Mouse (Mus musculus): Measurements from ENCODE around the gene Slc7a7. TPM values are rescaled to one million over a fixed set of nuclear protein-coding genes. Genes with fewer than 3 reads are reported as not detected.

Gene Slc7a7
- polyA plus RNA-seq, 1 experiment from 2014 or later = 7.9 TPM

DNA sequence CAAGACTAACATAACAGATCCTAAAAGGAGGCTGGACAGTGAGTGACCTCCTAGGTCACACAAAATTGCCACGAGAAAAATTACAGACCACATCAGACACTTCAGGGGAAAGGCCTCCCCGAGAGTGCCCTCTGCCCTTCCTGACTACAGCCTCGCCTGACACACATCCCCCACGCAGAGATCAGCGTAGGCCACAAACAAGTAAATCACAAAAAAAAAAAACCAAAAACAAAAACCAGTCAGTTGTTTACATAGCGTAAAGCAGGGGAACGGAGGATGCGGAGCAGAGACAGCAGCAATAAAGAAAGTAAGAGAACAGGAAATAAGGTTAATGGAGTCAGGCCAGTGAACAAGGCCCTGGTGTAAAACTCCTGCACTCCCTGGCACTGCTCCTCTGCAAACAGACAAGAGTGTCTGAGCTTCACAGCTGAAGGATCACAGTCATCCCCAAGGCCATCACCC, 18.6 kb downstream of the Slc7a7 start:
- Histone ChIP-seq H3K27ac (replicated peaks) (no peak overlapping the region), H3K27me3 (no peaks in the 10 kb centered on the region), H3K4me1 (replicated peaks) (no peaks in the 10 kb centered on the region), H3K4me3 (no peak overlapping the region), H3K9me3 (no peaks in the 10 kb centered on the region), H3K4me2 (no peak overlapping the region), H3K9ac (no peak overlapping the region), H3K36me3 (no peaks in the 10 kb centered on the region)
- 46% methylated on average over 8 of the region's 8 CpGs for WGBS
- ATAC-seq (ENCODE audit: low read depth) = no peak

DNA sequence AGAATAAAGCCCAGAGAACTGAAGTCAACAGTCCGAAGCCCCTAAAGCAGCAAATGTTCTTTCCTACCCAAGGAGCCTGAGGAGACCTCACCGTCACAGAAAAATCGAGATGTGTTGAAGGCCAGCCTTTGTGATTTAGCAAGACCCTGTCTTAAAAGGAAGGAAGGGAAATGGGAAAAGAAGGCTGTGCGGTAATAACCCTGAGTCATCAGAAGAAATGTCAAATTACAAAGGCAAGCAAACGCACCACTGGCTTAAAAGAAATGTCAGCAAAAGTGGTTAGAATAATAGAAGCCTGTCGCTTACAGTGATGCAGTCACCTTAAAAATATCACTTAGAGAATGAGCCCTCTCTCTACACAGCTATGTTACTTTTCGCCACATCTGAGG, 19.1 kb downstream of the Slc7a7 start:
- Histone ChIP-seq H3K27ac (replicated peaks) (no peak overlapping the region), H3K9me3 (no peaks in the 10 kb centered on the region), H3K4me2 (no peak overlapping the region), H3K4me3 (no peak overlapping the region), H3K27me3 (no peaks in the 10 kb centered on the region), H3K9ac (no peak overlapping the region), H3K36me3 (no peaks in the 10 kb centered on the region), H3K4me1 (replicated peaks) (no peaks in the 10 kb centered on the region)
- WGBS = 69% methylated on average over 7 of the region's 7 CpGs
- no peak for ATAC-seq (ENCODE audit: low read depth)

DNA sequence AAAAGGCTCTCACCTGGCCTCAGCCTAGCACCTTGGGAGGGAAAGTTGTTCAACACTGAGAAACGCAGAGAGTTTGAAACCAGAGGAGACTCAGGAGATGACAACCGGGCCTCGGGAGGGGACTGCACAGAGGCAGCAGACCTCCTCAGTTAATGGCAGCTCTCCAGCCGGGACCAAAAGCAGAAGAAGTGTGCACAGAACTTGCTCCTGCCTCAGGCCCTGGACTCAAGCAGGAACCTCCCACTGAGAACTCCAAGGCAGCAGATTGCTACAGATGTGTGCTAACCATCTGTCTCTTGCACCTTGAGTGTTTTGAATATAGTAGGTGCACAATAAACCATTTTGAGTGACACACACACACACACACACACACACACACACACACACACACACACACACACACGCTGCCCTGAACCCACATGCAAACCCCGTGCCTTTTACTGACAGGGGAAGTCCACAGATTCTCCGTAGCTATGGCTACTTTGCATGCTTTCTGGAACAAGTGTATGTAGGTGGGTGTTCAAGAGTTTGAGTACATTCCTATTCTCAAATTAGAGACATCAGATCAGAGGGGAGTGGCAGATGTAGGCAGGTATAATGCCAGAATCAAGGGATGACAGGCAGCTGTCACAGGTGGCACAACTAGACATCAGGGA, 19.6 kb downstream of the Slc7a7 start:
- ATAC-seq (ENCODE audit: low read depth) = no peak
- Histone ChIP-seq H3K4me2 (no peak overlapping the region), H3K27me3 (no peaks in the 10 kb centered on the region), H3K9ac (no peak overlapping the region), H3K27ac (replicated peaks) (no peak overlapping the region), H3K36me3 (no peaks in the 10 kb centered on the region), H3K4me1 (replicated peaks) (no peaks in the 10 kb centered on the region), H3K9me3 (no peaks in the 10 kb centered on the region), H3K4me3 (no peak overlapping the region)
- 84% methylated on average over 7 of the region's 7 CpGs for WGBS

DNA sequence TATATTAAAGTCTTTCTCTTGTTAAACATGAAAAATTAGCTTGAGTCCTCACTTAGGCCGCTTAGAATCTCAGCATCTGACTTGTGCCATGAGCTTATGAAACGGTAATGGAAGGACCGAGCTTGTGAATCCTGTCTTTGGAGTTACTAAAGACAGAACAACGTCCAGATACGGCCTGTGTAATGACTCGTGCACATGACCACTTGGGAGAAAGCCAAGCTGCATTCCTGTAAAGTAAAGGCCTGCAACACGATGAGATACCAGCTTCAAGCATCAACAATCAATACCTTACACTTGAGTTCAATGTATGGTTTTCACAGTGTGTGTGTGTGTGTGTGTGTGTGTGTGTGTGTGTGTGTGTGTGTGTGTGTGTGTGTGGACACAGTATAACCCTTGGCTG, 20.9 kb downstream of the Slc7a7 start:
- H3K4me1 ChIP-seq (replicated peaks) = no peaks in the 10 kb centered on the region
- ATAC-seq (ENCODE audit: low read depth) = no peak
- H3K36me3 ChIP-seq = no peaks in the 10 kb centered on the region
- no peak overlapping the region for H3K4me3 ChIP-seq
- H3K27me3 ChIP-seq = no peaks in the 10 kb centered on the region
- no peaks in the 10 kb centered on the region for H3K9me3 ChIP-seq
- H3K4me2 ChIP-seq = no peak overlapping the region
- no peak overlapping the region for H3K27ac ChIP-seq (replicated peaks)
- 92% methylated on average over 7 of the region's 7 CpGs for WGBS
- H3K9ac ChIP-seq = no peak overlapping the region

DNA sequence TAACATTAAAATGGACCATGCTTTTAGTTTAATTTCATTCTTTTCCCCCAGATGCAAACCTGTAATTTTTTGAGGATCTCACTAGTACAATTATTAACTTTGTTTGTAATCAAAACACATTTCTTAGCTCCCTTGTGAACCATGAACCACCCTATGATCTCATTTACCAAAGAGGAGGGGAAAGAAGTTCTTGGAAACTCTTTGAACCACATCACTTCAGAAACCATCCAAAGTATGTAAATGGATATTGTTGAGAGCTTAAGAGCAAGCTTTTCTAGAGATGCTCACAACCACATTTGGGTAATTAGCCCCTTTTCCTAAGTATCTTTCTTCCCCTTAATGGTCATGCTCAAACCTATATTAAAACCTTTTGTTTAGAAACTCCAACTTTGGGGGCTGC, 23.3 kb downstream of the Slc7a7 start:
- no peak for ATAC-seq (ENCODE audit: low read depth)
- H3K9me3 ChIP-seq = no peaks in the 10 kb centered on the region

DNA sequence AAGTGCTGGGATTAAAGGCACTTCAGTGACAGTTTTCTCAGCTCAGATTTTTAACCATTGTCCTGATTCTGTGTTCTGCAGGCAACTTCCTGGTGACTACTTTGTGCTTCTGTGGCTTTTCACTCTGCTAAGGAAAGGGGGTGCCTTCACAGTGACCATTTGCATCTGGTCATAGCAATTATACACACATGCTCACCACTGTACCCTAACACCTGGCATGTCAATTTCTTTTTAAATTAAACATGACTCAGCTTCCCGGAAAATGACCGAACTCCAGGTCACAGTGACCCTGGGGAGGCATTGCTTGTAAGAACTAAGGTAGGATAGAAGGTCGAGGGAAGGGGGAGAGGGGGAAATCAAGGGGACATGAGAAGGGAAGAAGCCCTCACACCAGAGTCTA, 23.8 kb downstream of the Slc7a7 start:
- Histone ChIP-seq H3K27me3 (no peaks in the 10 kb centered on the region), H3K4me3 (no peak overlapping the region), H3K9me3 (no peaks in the 10 kb centered on the region), H3K4me2 (no peak overlapping the region), H3K4me1 (replicated peaks) (no peaks in the 10 kb centered on the region), H3K27ac (replicated peaks) (no peak overlapping the region), H3K36me3 (no peaks in the 10 kb centered on the region), H3K9ac (no peak overlapping the region)
- 77% methylated on average over 3 of the region's 3 CpGs for WGBS
- no peak for ATAC-seq (ENCODE audit: low read depth)

More for the DNA sequence above, 23.3 kb downstream of the Slc7a7 start:
- no peak overlapping the region for H3K9ac ChIP-seq
- H3K36me3 ChIP-seq = no peaks in the 10 kb centered on the region
- H3K27me3 ChIP-seq = no peaks in the 10 kb centered on the region
- no peak overlapping the region for H3K4me2 ChIP-seq
- H3K27ac ChIP-seq (replicated peaks) = no peak overlapping the region
- H3K4me3 ChIP-seq = no peak overlapping the region
- no peaks in the 10 kb centered on the region for H3K4me1 ChIP-seq (replicated peaks)

DNA sequence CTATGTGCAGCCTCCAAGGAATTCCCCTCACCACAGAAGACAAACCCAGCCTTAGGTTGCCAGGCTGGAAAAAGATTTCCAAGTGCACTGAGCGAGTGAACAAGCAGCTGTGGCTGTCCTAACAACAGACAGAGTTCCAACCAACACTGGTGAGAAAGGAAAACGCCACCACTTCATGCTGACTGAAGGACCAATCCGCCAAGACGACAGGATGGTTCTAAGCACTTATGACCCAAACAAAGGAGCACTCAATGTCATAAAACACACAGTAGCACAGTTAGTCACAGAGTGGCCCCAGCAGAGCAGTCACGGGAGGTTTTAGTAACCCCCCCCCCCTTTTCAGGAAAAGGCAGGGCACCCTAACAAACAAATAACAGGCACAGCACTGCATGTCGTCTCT, 26.7 kb downstream of the Slc7a7 start:
- Histone ChIP-seq H3K36me3 (no peaks in the 10 kb centered on the region), H3K4me2 (no peak overlapping the region), H3K27ac (replicated peaks) (no peak overlapping the region), H3K4me1 (replicated peaks) (no peaks in the 10 kb centered on the region), H3K9ac (no peak overlapping the region), H3K4me3 (no peak overlapping the region), H3K9me3 (no peaks in the 10 kb centered on the region), H3K27me3 (no peaks in the 10 kb centered on the region)
- ATAC-seq (ENCODE audit: low read depth) = no peak
- 33% methylated on average over 6 of the region's 6 CpGs for WGBS

DNA sequence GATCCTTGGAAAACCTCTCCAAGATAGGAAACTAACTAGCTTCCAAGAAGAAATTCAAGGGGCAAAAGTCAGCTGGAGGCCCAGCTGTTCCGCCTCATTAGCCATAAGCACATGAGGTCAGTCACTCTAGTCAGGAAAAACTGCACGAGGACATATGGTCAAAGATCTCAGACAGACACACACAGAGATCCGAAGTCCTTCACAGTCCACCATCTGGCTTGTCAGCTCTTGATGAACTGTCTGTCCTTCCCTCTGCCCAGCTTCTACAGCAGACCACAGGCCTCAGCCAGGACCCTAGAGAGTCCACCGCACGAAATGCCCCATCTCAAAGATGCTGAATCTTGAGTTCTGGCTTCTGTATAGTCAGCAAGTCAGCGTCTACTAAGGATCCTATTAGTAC, 30.0 kb downstream of the Slc7a7 start:
- Histone ChIP-seq H3K27me3 (no peaks in the 10 kb centered on the region), H3K4me3 (no peak overlapping the region), H3K36me3 (no peaks in the 10 kb centered on the region), H3K4me1 (replicated peaks) (no peaks in the 10 kb centered on the region; the same call in 1 of the 2 replicates), H3K9me3 (no peaks in the 10 kb centered on the region), H3K9ac (no peak overlapping the region), H3K4me2 (no peak overlapping the region), H3K27ac (replicated peaks) (no peak overlapping the region)
- ATAC-seq (ENCODE audit: low read depth) = no peak
- 66% methylated on average over 6 of the region's 6 CpGs for WGBS

DNA sequence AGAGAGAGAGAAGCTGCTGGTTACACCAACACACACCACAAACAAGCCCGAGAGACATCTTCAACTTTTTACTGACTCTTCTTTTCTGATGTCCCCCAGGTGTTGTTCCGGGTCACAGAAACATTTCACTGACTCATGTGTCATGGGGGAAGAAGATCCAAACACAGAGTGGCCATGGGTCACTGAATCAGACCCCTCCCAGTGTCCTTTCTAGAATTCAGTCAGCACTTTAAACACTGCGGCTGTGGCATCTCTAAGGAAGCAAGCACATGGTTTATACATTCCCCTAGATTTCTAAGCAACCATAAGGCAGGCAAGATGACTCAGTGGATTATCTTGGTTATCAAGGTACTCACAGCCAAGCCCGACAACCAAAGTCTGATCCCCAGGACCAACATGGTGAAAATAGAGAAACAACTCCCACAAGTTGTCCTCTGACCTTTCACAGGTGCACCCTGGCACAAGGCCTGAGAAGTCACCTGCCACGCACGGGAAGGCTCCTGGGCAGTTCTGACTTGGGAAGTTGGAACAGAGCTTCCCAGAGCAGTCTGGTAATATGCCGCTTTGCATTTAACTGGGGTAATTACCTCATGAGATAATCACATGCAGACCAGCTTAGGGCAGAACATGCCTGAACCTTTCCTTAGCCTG, 31.5 kb downstream of the Slc7a7 start:
- H3K27me3 ChIP-seq = no peaks in the 10 kb centered on the region
- H3K27ac ChIP-seq (replicated peaks) = no peak overlapping the region
- no peak for ATAC-seq (ENCODE audit: low read depth)
- H3K9me3 ChIP-seq = no peaks in the 10 kb centered on the region
- WGBS = 86% methylated on average over 7 of the region's 7 CpGs
- no peaks in the 10 kb centered on the region; the same call in 1 of the 2 replicates for H3K4me1 ChIP-seq (replicated peaks)
- H3K4me3 ChIP-seq = no peak overlapping the region
- no peak overlapping the region for H3K9ac ChIP-seq
- no peaks in the 10 kb centered on the region for H3K36me3 ChIP-seq
- no peak overlapping the region for H3K4me2 ChIP-seq

DNA sequence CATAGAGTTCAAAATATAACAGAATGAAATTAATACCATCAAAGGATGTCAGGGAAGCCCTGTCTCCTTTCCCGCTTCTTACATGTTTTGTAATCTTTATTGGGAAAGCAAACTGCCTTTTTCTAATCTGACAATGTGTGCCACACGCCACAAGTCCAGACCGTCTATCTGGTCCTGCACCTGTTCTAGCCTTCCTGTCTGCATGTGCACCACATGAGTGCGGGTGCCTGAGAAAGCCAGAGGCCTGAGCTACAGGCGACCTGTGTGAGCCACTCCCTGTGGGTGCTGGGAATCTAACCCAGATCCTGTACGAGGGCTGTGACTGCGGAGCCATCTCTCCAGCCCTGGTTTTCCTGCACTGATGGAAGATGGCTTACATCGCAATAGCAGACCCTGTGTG, 33.2 kb downstream of the Slc7a7 start:
- Histone ChIP-seq H3K9ac (no peak overlapping the region), H3K4me1 (replicated peaks) (no peaks in the 10 kb centered on the region; the same call in 1 of the 2 replicates), H3K27me3 (no peaks in the 10 kb centered on the region), H3K9me3 (no peaks in the 10 kb centered on the region), H3K27ac (replicated peaks) (no peak overlapping the region), H3K4me2 (no peak overlapping the region), H3K4me3 (no peak overlapping the region), H3K36me3 (no peaks in the 10 kb centered on the region)
- no peak for ATAC-seq (ENCODE audit: low read depth)
- 90% methylated on average over 8 of the region's 8 CpGs for WGBS

DNA sequence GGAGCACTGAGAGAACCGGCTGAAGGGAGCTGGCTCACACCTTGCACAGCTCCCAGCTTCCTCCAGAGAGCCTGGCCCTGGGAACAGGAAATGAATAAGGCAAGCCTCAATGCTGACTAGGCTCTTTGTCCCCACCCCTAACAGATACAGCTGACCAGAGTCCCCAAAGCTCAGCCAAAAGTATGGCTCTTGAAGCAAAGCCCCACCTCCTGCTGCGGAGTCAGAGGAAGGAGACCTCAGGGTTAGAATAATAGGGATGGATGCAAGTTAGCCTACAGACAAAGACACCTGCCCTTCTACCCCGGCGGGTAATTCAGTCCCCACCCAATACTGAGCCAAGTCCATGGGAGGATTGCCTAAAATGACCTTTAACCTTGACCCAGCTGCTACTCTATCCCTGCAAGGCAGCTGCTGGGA, 34.2 kb downstream of the Slc7a7 start:
- H3K4me1 ChIP-seq (replicated peaks) = no peaks in the 10 kb centered on the region; the same call in 1 of the 2 replicates
- H3K27me3 ChIP-seq = no peaks in the 10 kb centered on the region
- H3K36me3 ChIP-seq = no peaks in the 10 kb centered on the region
- WGBS = 49% methylated on average over 4 of the region's 4 CpGs
- no peaks in the 10 kb centered on the region for H3K9me3 ChIP-seq
- ATAC-seq (ENCODE audit: low read depth) = no peak
- no peak overlapping the region for H3K27ac ChIP-seq (replicated peaks)
- no peak overlapping the region for H3K4me2 ChIP-seq
- no peak overlapping the region for H3K4me3 ChIP-seq
- H3K9ac ChIP-seq = no peak overlapping the region

DNA sequence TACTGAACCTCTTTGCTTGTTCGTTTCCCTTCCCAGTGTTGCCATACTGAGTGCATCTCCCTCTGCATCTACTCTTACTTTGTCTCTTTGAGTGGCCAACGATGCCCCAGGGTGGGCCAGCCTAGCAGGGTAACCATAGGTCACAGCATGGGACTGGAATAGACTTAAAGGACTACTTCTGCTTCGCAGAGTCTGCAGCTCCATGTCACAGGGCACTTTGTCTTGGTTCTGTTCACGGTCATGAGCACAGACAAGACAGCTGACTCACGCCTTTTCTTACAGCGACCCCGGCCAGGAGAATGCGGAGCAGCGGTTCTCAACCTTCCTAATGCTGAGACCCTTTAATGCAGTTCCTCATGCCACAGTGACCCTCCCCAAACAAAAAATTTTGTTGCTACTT, 34.9 kb downstream of the Slc7a7 start:
- Histone ChIP-seq H3K9ac (no peak overlapping the region), H3K4me1 (replicated peaks) (no peaks in the 10 kb centered on the region; the same call in 1 of the 2 replicates), H3K36me3 (no peaks in the 10 kb centered on the region), H3K4me3 (no peak overlapping the region), H3K27ac (replicated peaks) (no peak overlapping the region), H3K27me3 (no peaks in the 10 kb centered on the region), H3K4me2 (no peak overlapping the region), H3K9me3 (no peaks in the 10 kb centered on the region)
- 45% methylated on average over 9 of the region's 9 CpGs for WGBS
- no peak; the same call in 1 of the 2 replicates for ATAC-seq (ENCODE audit: low read depth)

DNA sequence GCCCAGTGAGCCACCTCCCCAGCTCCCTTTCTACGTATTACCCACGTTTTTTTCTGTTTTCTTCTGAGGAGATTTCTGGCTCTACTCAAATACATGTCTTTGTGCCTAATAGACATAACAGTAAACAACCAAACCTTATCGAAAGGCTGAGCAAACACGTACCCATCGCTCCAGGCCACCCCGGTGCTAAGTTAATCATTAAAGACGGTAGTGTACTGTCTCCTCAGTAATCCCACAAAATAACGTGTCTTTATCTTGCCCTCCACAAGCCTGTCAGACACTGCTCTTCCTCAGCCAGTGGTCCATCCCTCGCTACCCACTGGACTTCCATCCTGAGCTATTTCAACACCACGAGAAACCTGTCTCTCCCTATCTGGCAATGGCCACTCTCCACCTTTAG, 35.8 kb downstream of the Slc7a7 start:
- Histone ChIP-seq H3K27ac (replicated peaks) (no peak overlapping the region), H3K36me3 (no peaks in the 10 kb centered on the region), H3K9me3 (no peaks in the 10 kb centered on the region), H3K4me1 (replicated peaks) (no peaks in the 10 kb centered on the region; the same call in 1 of the 2 replicates), H3K9ac (no peak overlapping the region), H3K4me3 (no peak overlapping the region), H3K27me3 (no peaks in the 10 kb centered on the region), H3K4me2 (no peak overlapping the region)
- 76% methylated on average over 10 of the region's 10 CpGs for WGBS
- ATAC-seq (ENCODE audit: low read depth) = no peak

Measured in neural tube, embryonic 13.5 days (tissue).